Mouse (Mus musculus): ENCODE results near the gene Tas2r134. TPM values are rescaled to one million over a fixed set of nuclear protein-coding genes. Genes with fewer than 3 reads are reported as not detected.

Tas2r134 gene
- polyA plus RNA-seq (2017; shearing (Covaris generic)), result not detected

- no peak for ATAC-seq
These were observed at the start of gene Tas2r134 for GRCm38 (mm10) chr2:51627211-51627610. Gene Tas2r134, plus strand, starts transcription at chr2:51627511.

- no peak for ATAC-seq
These were observed 47.5 kb upstream of the Tas2r134 start for GRCm38 (mm10) chr2:51579767-51580166.

- no peak for ATAC-seq
These were observed 43.0 kb upstream of the Tas2r134 start for GRCm38 (mm10) chr2:51584050-51585046.

GRCm38 (mm10) chr2:51588336-51588735 is 39.0 kb upstream of the Tas2r134 start:
- no peak for ATAC-seq

- no peak for ATAC-seq
These were observed 38.4 kb upstream of the Tas2r134 start for GRCm38 (mm10) chr2:51588895-51589294.

GRCm38 (mm10) chr2:51589627-51590026 is 37.7 kb upstream of the Tas2r134 start:
- no peak for ATAC-seq

- no peak for ATAC-seq
These were observed 37.0 kb upstream of the Tas2r134 start for GRCm38 (mm10) chr2:51590308-51590707.

- no peak for ATAC-seq
These were observed 35.2 kb upstream of the Tas2r134 start for GRCm38 (mm10) chr2:51592157-51592556.

- no peak for ATAC-seq
These were observed 27.7 kb upstream of the Tas2r134 start for GRCm38 (mm10) chr2:51599473-51600201.

- no peak for ATAC-seq
These were observed 27.2 kb upstream of the Tas2r134 start for GRCm38 (mm10) chr2:51600202-51600487.

- ATAC-seq, result no peak
These were observed 26.4 kb upstream of the Tas2r134 start for GRCm38 (mm10) chr2:51600873-51601272.

GRCm38 (mm10) chr2:51610305-51610704 is 17.0 kb upstream of the Tas2r134 start:
- no peak for ATAC-seq

GRCm38 (mm10) chr2:51610897-51611296 is 16.4 kb upstream of the Tas2r134 start:
- ATAC-seq, result no peak

GRCm38 (mm10) chr2:51613716-51614115 is 13.6 kb upstream of the Tas2r134 start:
- no peak for ATAC-seq

GRCm38 (mm10) chr2:51621931-51622330 is 5.4 kb upstream of the Tas2r134 start:
- no peak for ATAC-seq

- ATAC-seq, result no peak
These were observed 1.3 kb upstream of the Tas2r134 start for GRCm38 (mm10) chr2:51626007-51626406.

GRCm38 (mm10) chr2:51631428-51631827 is 4.1 kb downstream of the Tas2r134 start:
- no peak for ATAC-seq

- ATAC-seq, result no peak
These were observed 10.4 kb downstream of the Tas2r134 start for GRCm38 (mm10) chr2:51637681-51638080.

- no peak for ATAC-seq
These were observed 14.3 kb downstream of the Tas2r134 start for GRCm38 (mm10) chr2:51641635-51642034.

GRCm38 (mm10) chr2:51643244-51644139 is 16.2 kb downstream of the Tas2r134 start:
- no peak for ATAC-seq

GRCm38 (mm10) chr2:51647972-51648371 is 20.7 kb downstream of the Tas2r134 start:
- no peak for ATAC-seq

- ATAC-seq, result no peak
These were observed 22.6 kb downstream of the Tas2r134 start for GRCm38 (mm10) chr2:51649887-51650286.

- ATAC-seq, result no peak
These were observed 24.8 kb downstream of the Tas2r134 start for GRCm38 (mm10) chr2:51652086-51652485.
